Mouse (Mus musculus) spleen, adult 18-20 months (tissue): ENCODE measurements around the gene Arl4a.

Experiments
- DNase-seq, 2 experiments: peaks; one replicate each; pipeline ENCODE4 v3.0.0; 2022; ENCODE audit warnings: mixed read lengths in 2 of 2

Arl4a gene

GRCm38 (mm10) chr12:39957931-39958671 is 79.7 kb downstream of the Arl4a start:
- no peak for DNase-seq

- no peak for DNase-seq
Observed at GRCm38 (mm10) chr12:39956396-39956795, 81.4 kb downstream of the Arl4a start.
